Mouse (Mus musculus) megakaryocyte, embryonic 14.5 days (primary cell): ENCODE measurements at regions not wholly inside any gene's neighbourhood (a gene's known extent, or its start where the extent isn't known, plus 50 kb on each side); places are given as distances from the start of the nearest gene placed in this dataset.

Source experiments
- FLI1 ChIP-seq: IDR thresholded peaks from 2 replicates; pipeline ENCODE4 v1.6.1; 2012; ENCODE audit warnings: low read length, inconsistent platforms, mixed read lengths
- GATA1 ChIP-seq: IDR thresholded peaks from 3 replicates; pipeline ENCODE4 v1.6.1; 2012; ENCODE audit warnings: mixed read lengths, low read length, inconsistent platforms, borderline replicate concordance

- TF ChIP-seq GATA1: no peak
- no peak for TF ChIP-seq FLI1
Observed at GRCm38 (mm10) chr6:143477396-143477795, 310.4 kb downstream of the Etnk1 start.
